Mouse (Mus musculus) left cerebral cortex, postnatal 10 days (tissue): ENCODE measurements around the gene Gm20662. TPM values are rescaled to one million over a fixed set of nuclear protein-coding genes. Genes with fewer than 3 reads are reported as not detected.

Source experiments
- DNase-seq, 2 experiments: peaks; one replicate each; pipeline ENCODE4 v3.0.0; 2021 to 2022; ENCODE audit warnings: low spot score in 2 of 2, mixed read lengths in 1 of 2; ENCODE audit errors: extremely low spot score in 1 of 2
- intact Hi-C: fragments of 180-260 bp; cut with DNase I; formaldehyde crosslinking; loops from one replicate; pipeline ENCODE4 v1.15.1; 2025
- total RNA-seq, 2 experiments: library from RNA; stranded (reverse); gene quantifications; 2 replicates each; pipeline ENCODE4 v1.2.3; 2021

Gm20662 gene
- total RNA-seq, 2 experiments from 2014 or later, result 1.5 to 3.4 TPM

- intact Hi-C loops, result loop anchor here (5.0 kb wide), 1 partner anchor 146 kb away; no protein-coding TSS in a partner anchor
- DNase-seq, result no peak
Observed at GRCm38 (mm10) chr9:108048566-108048955, 52.4 kb downstream of the Gm20662 start.

- DNase-seq, result peak; percentile 97 to 98
- intact Hi-C loops, result loop anchor here (5.0 kb wide), 1 partner anchor 147 kb away; no protein-coding TSS in a partner anchor
Observed at GRCm38 (mm10) chr9:108049016-108049455, 52.9 kb downstream of the Gm20662 start, which contains the start of gene Gmppb. Gmppb (plus strand) TSS chr9:108049242.

DNA sequence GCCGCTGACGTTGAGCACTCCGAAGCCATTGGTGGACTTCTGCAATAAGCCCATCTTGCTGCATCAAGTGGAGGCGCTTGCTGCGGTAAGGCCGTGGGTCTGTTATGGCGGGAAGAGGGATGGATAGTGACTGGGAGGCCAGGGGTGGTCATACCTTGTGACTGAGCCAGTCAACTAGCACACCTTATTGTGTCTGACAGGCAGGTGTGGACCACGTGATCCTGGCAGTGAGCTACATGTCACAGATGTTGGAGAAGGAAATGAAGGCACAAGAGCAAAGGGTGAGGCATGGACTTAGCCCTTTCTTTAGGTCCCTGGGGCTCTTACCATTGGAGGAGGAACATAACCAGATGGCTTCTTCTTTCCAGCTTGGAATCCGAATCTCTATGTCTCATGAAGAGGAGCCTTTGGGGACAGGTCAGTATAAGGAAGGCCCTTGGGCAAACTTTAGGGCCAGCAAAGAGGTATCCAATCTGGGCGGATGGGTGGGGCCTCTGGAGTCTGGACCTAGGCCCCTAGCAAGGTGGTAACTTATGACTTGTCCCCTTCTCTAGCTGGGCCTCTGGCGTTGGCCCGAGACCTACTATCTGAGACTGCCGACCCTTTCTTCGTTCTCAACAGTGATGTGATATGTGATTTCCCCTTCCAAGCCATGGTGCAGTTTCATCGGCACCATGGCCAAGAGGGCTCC lies 53.6 kb downstream of the Gm20662 start:
- intact Hi-C loops, result loop anchor here (5.0 kb wide), 2 partner anchors 87 to 147 kb away; no protein-coding TSS in a partner anchor
- DNase-seq, result no peak

GRCm38 (mm10) chr9:108051184-108051930 lies 55.2 kb downstream of the Gm20662 start:
- intact Hi-C loops, result loop anchor here (5.0 kb wide), 1 partner anchor 89 kb away; no protein-coding TSS in a partner anchor
- DNase-seq, result no peak

DNA sequence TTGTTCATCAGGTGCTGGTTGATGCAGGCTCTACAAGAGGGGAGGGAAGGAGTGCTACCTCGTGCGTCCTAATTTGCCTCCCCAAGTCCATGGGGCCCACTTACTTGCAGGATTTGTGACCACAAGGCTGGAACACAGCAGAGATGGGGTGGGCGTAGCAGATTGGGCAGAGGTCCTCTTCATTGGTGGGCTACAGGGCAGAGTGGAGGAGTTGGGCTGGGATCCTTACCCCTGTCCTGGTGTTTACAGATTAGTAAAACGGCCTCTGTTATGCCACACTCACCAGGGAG lies 55.7 kb downstream of the Gm20662 start:
- intact Hi-C loops, result loop anchor here (5.0 kb wide), 1 partner anchor 90 kb away; no protein-coding TSS in a partner anchor
- no peak for DNase-seq

GRCm38 (mm10) chr9:108052411-108052810 lies 56.3 kb downstream of the Gm20662 start:
- DNase-seq, result no peak
- intact Hi-C loops, result loop anchor here (5.0 kb wide), 1 partner anchor 90 kb away; no protein-coding TSS in a partner anchor

GRCm38 (mm10) chr9:108052885-108053664 lies 56.9 kb downstream of the Gm20662 start, which contains the start of gene Amigo3:
Amigo3 (plus strand) TSS chr9:108053159.
- intact Hi-C loops, result loop anchor here (5.0 kb wide), 1 partner anchor 91 kb away; no protein-coding TSS in a partner anchor
- peak; percentile 95 to 96 for DNase-seq

DNA sequence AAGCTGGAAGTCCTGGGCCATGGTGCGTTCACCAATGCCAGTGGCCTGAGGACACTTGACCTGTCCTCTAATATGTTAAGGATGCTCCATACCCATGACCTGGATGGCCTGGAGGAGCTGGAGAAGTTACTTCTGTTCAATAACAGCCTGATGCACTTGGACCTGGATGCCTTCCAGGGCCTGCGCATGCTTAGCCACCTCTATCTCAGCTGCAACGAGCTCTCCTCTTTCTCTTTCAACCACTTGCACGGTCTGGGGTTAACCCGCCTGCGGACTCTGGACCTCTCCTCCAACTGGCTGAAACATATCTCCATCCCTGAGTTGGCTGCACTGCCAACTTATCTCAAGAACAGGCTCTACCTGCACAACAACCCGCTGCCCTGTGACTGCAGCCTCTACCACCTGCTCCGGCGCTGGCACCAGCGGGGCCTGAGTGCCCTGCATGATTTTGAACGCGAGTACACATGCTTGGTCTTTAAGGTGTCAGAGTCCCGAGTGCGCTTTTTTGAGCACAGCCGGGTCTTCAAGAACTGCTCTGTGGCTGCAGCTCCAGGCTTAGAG lies 57.6 kb downstream of the Gm20662 start:
- intact Hi-C loops, result loop anchor here (5.0 kb wide), 1 partner anchor 91 kb away; no protein-coding TSS in a partner anchor
- no peak for DNase-seq

DNA sequence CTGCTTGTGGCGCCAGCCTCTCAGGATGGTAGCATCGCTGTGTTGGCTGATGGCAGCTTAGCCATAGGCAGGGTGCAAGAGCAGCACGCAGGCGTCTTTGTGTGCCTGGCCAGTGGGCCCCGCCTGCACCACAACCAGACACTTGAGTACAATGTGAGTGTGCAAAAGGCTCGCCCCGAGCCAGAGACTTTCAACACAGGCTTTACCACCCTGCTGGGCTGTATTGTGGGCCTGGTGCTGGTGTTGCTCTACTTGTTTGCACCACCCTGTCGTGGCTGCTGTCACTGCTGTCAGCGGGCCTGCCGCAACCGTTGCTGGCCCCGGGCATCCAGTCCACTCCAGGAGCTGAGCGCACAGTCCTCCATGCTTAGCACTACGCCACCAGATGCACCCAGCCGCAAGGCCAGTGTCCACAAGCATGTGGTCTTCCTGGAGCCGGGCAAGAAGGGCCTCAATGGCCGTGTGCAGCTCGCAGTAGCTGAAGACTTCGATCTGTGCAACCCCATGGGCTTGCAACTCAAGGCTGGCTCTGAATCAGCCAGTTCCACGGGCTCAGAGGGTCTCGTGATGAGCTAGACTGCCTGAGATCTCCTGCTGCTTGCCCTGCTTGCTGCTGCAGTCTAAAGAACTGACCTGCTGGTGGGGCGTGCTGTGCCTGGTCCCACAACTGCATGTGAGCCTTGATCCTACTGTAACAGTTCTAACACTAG lies 58.3 kb downstream of the Gm20662 start:
- DNase-seq, result no peak
- intact Hi-C loops, result loop anchor here (5.0 kb wide), 1 partner anchor 92 kb away; no protein-coding TSS in a partner anchor

DNA sequence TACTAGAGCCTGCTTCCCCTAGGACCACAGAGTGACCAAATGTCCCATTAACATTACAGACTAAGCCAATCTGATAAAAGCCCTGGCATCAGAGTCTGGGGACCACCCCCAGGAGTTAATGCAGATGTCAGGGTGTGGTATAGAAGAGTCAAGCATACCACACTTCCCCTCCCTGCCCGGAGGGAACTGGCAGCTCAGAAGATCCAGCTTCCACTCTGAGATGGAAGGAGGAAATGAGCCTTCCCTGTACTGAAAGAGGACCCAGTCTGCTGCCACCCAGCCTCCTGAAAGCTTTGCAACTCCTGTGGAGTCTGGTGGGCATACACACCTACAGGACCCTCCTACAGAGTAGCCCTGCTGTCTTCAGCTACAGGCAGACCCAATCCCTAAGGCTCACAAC lies 58.9 kb downstream of the Gm20662 start:
- DNase-seq, result no peak
- intact Hi-C loops, result no loop called here

DNA sequence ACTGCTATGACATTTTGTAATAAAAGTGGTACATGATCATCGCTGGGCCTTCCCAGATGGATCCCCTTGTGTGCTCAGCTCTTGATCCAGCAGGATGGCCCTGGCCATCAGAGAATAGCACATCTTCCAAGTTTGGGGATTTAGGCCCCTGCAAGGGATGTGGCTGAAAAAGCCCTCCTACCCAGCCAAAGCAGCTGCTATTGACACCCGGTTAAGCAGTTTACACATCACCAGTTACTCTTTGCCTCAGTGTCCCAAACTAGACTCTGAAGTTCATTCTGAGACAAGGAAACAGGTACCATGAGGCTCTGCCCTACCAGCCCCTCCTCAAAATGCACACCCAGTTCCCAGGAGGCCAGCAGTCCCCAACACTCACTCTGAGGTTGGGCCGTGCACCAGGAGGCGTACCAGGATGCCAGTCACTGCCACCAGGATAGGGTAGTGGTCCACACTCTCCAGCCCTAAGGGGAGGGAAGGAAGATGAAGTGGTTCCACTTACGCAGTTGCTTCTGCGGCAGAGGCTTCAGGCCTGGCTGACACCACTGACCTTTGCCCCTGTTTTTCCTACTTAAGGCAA lies 59.6 kb downstream of the Gm20662 start:
- intact Hi-C loops, result no loop called here
- DNase-seq, result no peak

- no peak for DNase-seq
- intact Hi-C loops, result no loop called here
Observed at GRCm38 (mm10) chr9:108056361-108057261, 60.5 kb downstream of the Gm20662 start.

GRCm38 (mm10) chr9:108057262-108057562 lies 61.1 kb downstream of the Gm20662 start:
- intact Hi-C loops, result no loop called here
- no peak for DNase-seq

DNA sequence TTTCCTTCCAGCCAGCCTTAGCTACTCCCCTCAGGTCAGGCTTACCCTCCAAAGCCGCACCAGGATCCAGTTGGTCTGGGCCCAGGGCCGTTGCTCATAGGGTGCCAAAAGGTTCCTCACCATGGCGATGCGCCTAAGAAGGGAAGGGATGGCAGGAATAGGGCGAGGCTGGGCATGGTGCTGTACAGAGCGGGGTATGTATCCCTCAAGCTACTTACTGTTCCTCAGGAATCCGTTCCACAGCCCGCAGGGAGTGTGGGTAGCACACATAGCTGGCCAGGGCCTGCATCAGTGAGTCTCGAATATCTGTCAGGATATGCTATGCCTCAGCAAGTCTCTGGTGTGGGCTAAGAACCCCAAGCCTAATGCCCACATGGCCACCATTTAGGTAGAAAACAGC lies 62.1 kb downstream of the Gm20662 start:
- intact Hi-C loops, result no loop called here

DNA sequence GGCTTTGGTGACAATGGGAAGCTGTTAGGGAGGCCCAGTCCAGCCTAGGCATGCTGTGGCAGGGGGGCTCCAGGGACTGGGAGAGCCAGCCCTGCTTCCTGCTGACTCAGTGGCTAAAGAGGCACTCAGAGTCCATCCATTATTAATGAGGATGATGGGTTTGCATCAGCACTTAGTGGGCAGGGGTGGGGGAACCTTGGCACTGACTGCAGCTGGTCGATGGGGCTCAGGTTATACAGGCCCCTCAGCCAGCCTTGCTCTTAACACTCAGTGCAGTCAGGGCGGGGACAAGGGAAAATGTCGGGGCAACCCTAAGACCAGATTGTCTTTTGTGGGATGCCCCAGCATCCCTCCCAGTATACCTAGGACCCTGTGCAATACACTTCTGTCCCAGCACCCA lies 66.0 kb downstream of the Gm20662 start:
- peak in 1 of 2 experiments; percentile 15 for DNase-seq
- intact Hi-C loops, result no loop called here

More for the DNA sequence above, 62.1 kb downstream of the Gm20662 start:
- peak in 1 of 2 experiments; percentile 19 for DNase-seq

DNA sequence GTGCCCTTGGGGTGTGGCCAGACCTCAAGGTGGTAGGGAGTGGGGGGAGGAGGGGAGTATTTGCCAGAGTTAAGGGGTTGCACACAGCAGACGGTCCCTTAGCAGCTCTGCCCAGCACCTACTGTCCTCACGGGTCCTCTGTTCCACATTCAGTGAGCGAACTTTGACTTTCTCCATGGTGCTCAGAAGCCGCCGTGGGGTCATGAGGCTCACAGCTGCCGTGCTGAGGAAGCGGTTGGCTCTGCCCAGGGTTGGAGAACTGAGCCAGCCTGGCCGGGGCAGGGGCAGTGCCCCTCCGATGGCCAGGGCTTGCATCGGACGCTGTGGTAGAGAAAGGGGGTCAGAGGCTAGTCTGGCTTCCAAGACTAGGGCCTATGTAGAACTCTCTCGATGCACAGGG lies 67.2 kb downstream of the Gm20662 start:
- DNase-seq, result no peak
- intact Hi-C loops, result no loop called here

GRCm38 (mm10) chr9:108065491-108066011 lies 69.4 kb downstream of the Gm20662 start:
- DNase-seq, result peak in 1 of 2 experiments; percentile 67
- intact Hi-C loops, result loop anchor here (5.0 kb wide), 2 partner anchors 103 to 163 kb away; no protein-coding TSS in a partner anchor
